Mouse (Mus musculus) B cell, adult 67 days (primary cell): Measurements from ENCODE around the gene Rapsn. TPM values are rescaled to one million over a fixed set of nuclear protein-coding genes. Genes with fewer than 3 reads are reported as not detected.

Experiments
- total RNA-seq, 2 experiments: library from RNA; stranded (reverse); gene quantifications; 4 replicates each; pipeline ENCODE4 v1.2.4; 2023

Rapsn gene
- total RNA-seq, result under 1 TPM in 1 of 2 experiments, not detected in 1; 0.50 TPM

DNA sequence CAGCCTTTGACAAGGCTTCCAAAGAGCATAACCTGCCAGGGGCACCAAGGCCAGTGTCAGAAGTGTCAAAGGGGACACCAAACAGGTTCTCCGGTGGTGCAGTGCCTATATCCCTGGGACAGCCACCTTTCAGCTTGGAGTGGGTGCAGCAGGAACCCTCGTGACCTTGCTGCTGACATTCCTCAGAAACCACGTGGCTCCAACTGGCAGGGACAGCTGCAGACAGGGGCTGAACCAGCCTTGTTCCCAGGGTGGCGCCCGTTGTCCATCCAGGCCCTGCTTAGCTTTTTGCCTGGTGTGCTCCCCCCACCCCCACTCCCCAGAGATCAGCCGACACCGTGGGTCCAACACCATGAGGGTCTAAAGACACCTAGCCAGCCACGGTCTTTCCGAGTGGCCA is at the start of gene Rapsn:
Gene Rapsn, plus strand, starts transcription at position 236 of the 400 bp plus-strand sequence.

GRCm38 (mm10) chr2:91053934-91054382 is 18.5 kb downstream of the Rapsn start, which contains the start of gene Psmc3:
TSS of gene Psmc3 (plus strand) at chr2:91054009.

DNA sequence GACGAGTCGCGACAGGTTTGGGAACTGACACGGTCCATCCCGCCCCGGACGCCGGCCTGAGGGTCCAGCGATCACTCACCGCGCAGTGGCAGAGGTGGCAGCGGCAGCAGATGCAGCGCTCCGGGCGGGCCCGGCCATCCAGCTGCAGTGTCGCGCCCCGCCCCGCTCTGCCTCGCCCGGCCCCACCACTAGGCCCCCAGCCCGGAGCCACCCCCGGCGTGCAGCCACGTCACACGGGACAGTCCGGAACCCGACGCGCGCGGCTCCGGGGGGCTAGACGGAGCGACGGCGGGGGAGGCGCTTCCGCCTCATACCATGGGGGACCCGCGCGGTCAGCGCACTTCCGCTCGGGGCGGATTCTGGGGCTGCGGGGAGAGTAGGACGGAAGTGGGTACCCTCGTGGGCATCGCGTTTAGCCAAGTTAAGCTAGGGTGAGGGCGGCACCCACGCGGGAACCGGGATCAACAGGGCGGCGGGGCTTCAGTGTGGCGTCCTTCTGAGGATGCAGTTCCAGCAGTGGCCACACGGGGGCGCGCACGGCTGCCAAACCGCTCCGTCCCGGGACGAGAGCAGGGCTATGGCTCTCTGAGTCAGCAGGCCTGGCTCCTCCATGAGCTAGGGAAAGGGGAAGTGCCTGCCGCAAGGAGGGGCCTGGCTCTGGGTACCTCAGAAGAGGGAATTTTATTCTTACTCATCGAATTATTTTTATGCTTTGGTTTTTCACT is 34.8 kb downstream of the Rapsn start, which contains the start of gene Slc39a13:
Gene Slc39a13, minus strand, starts transcription at position 342 of the 725 bp plus-strand sequence.

DNA sequence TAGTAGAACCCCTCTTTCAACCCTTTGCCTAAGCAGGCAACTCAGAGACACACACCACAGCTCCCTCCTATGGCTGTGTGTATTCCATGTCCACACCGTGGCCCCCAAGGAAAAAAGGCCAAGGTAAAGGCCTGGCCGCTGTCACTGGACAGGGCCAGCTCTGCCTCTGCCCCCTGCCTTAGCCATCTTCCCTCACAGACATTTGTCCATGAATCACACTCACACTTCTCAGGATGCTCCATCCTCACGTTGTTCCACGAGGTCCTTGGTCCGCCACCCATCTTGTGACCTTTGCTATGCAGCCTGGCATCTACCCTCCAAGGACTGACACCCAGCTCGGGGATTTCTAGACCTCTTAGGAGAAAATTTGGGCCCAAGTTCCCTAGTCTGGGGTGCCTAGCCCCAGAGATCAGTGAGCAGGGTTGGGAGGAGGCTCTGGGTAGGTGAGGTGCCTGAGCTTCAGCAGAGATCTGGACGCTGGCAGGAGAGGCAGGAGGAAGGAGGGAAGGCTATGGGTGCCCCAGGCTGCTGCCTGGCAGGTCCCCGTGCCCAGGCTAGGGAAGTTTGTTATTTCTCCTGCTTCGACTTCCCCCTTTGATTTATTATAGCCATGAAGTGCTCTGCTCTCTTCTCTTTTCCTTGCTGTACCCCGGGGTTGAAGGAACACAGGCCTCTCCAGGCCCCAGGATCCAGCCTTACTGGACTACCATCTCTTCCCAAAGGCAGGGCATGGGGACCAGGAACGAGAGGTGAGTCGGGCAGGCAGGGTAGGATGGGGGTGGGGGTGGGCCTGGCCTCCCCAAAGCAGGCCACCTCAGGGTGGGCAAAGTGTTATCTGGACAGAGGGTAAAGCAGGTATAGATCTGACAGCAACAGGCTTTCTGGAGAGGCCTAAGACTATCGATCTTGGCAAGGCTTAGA is 46.6 kb downstream of the Rapsn start, which contains the start of gene Spi1:
Gene Spi1, plus strand, starts transcription at position 616 of the 921 bp plus-strand sequence.

Other genes with a start within 250 kb of the Rapsn start
- 100 to 1,000 TPM; 106 to 107 TPM for gene Mtch2, start 188.5 kb upstream of the Rapsn start, total RNA-seq
- not detected for gene C1qtnf4, start 149.8 kb upstream of the Rapsn start, total RNA-seq
- gene Kbtbd4, start 130.9 kb upstream of the Rapsn start, total RNA-seq, result 10 to 100 TPM; 27.7 to 31.1 TPM
- 100 to 1,000 TPM; 142 to 154 TPM for gene Ndufs3, start 130.8 kb upstream of the Rapsn start, total RNA-seq
- 100 to 1,000 TPM in 1 of 2 experiments, 10 to 100 TPM in 1; 97.6 to 115 TPM for gene Celf1, start 95.2 kb upstream of the Rapsn start, total RNA-seq
- 100 to 1,000 TPM; 106 to 137 TPM for gene Psmc3, start 18.4 kb downstream of the Rapsn start, total RNA-seq
- 10 to 100 TPM; 22.8 to 29.1 TPM for gene Slc39a13, start 34.8 kb downstream of the Rapsn start, total RNA-seq
- 100 to 1,000 TPM; 114 to 122 TPM for gene Spi1, start 46.8 kb downstream of the Rapsn start, total RNA-seq
- gene Mybpc3, start 82.5 kb downstream of the Rapsn start, total RNA-seq, result 1 to 10 TPM in 1 of 2 experiments, under 1 TPM in 1; 0.98 to 1.4 TPM
- gene Madd, start 148.2 kb downstream of the Rapsn start, total RNA-seq, result 100 to 1,000 TPM; 123 to 125 TPM
- 1 to 10 TPM in 1 of 2 experiments, under 1 TPM in 1; 0.93 to 2.6 TPM for gene Nr1h3, start 167.2 kb downstream of the Rapsn start, total RNA-seq
- gene Acp2, start 167.3 kb downstream of the Rapsn start, total RNA-seq, result 1 to 10 TPM; 4.5 to 5.1 TPM
- 10 to 100 TPM; 43.1 to 48.0 TPM for gene Ddb2, start 201.4 kb downstream of the Rapsn start, total RNA-seq
- 1 to 10 TPM in 1 of 2 experiments, not detected in 1; 1.9 TPM for gene Pacsin3, start 220.3 kb downstream of the Rapsn start, total RNA-seq
- gene Arfgap2, start 229.4 kb downstream of the Rapsn start, total RNA-seq, result 100 to 1,000 TPM; 141 to 161 TPM